Mouse (Mus musculus) E14TG2a.4 (cell line): ENCODE measurements around the gene Kif14.
"Not testable (repeated sequence)": the region's sequence is repeated elsewhere in the genome, so short reads cannot be mapped to it uniquely, and the experiment has no call there.

ENCODE experiments used
- H3K27me3 ChIP-seq: 2 replicates; pipeline ENCODE4 v1.6.1; 2014; ENCODE audit warnings: low read length, control low read depth; ENCODE audit not compliant: insufficient read depth
- H3K36me3 ChIP-seq: 2 replicates; pipeline ENCODE4 v1.6.1; 2014; ENCODE audit warnings: low read length, control low read depth; ENCODE audit not compliant: insufficient read depth
- H3K4me1 ChIP-seq: replicated peaks from 2 replicates; pipeline ENCODE4 v1.6.1; 2014; ENCODE audit warnings: low read depth, low read length, control low read depth
- H3K4me3 ChIP-seq: replicated peaks from 2 replicates; pipeline ENCODE4 v1.5.1; 2014; ENCODE audit warnings: mild to moderate bottlenecking, low read length
- H3K9me3 ChIP-seq: 2 replicates; pipeline ENCODE4 v1.6.1; 2014; ENCODE audit warnings: low read length, control low read depth
- CTCF ChIP-seq: conservative IDR thresholded peaks from 2 replicates; pipeline ENCODE4 v1.5.1; 2014; ENCODE audit warnings: low read length
- NANOG ChIP-seq: IDR thresholded peaks from 2 replicates; pipeline ENCODE4 v1.6.1; 2014; ENCODE audit warnings: borderline replicate concordance, low read length, mixed read lengths
- POU5F1 ChIP-seq: IDR thresholded peaks from 2 replicates; pipeline ENCODE4 v1.6.1; 2014; ENCODE audit warnings: low read length, borderline replicate concordance

Kif14 gene

GRCm38 (mm10) chr1:136458691-136459245, 7.4 kb upstream of the Kif14 start:
- no peaks in the 10 kb centered on the region for H3K9me3 ChIP-seq
- TF ChIP-seq POU5F1: no peak
- TF ChIP-seq NANOG: no peak
- peak; percentile 66 for TF ChIP-seq CTCF

DNA sequence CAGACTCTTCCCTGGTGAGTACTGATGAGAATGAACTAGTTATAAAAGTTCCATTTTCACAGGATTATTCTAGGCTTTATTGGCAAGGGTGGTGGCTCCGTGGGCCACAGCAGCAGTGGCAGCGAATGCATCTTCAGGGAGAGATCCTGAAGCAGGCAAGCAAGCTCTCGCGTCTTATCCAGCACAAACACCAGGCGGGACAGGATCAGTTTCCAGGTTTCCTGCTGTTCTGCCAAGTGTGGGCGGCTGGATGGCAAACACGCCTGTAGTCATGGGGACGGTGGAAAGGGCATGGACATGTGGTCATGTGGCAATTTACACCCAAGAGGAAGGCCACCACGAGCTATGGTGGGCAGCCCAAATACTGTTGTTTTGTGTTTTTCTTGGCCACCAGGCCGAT, 3.7 kb upstream of the Kif14 start:
- no peaks in the 10 kb centered on the region for H3K9me3 ChIP-seq
- peaks cover 2% of the 10 kb centered on the region; the same call in 1 of the 2 replicates for H3K36me3 ChIP-seq
- TF ChIP-seq CTCF (no peak), POU5F1 (no peak), NANOG (no peak)

More at GRCm38 (mm10) chr1:136458691-136459245, 7.4 kb upstream of the Kif14 start:
- Histone ChIP-seq H3K4me3 (no peak overlapping the region), H3K4me1 (peaks cover 29% of the 10 kb centered on the region), H3K36me3 (no peaks in the 10 kb centered on the region), H3K27me3 (peaks cover 7% of the 10 kb centered on the region)

DNA sequence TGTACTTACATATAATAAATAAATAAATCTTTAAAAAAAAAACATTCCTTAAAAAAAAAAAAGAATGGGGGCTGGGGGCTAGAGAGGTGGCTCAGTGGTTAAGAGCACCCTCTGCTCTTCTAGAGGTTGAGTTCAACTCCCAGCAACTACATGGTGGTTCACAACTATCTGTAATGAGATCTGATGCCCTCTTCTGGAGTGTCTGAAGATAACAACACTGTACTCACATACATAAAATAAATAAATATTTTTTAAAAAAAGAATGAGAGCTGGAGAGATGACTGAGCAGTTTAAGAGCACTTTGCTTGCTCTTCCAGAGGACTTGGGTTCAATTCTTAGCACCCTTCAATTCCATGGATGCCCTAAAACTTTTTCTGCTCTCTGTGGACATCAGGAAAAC, 975 bp upstream of the Kif14 start:
- peaks cover 24% of the 10 kb centered on the region for H3K36me3 ChIP-seq
- no peaks in the 10 kb centered on the region for H3K9me3 ChIP-seq
- no peak overlapping the region for H3K4me3 ChIP-seq
- peaks cover 47% of the 10 kb centered on the region for H3K4me1 ChIP-seq
- no peaks in the 10 kb centered on the region; the same call in 1 of the 2 replicates for H3K27me3 ChIP-seq
- TF ChIP-seq CTCF (no peak), POU5F1 (no peak), NANOG (no peak)

More for the DNA sequence above, 3.7 kb upstream of the Kif14 start:
- peaks cover 29% of the 10 kb centered on the region for H3K4me1 ChIP-seq
- H3K4me3 ChIP-seq: peak overlapping the region; percentile 26; the same call in 1 of the 2 replicates
- H3K27me3 ChIP-seq: no peaks in the 10 kb centered on the region; the same call in 1 of the 2 replicates

GRCm38 (mm10) chr1:136469408-136469807, 3.3 kb downstream of the Kif14 start:
- Histone ChIP-seq H3K36me3 (peaks cover 60% of the 10 kb centered on the region), H3K4me3 (no peak overlapping the region), H3K27me3 (no peaks in the 10 kb centered on the region), H3K9me3 (no peaks in the 10 kb centered on the region), H3K4me1 (peaks cover 69% of the 10 kb centered on the region)
- TF ChIP-seq POU5F1 (no peak), NANOG (no peak), CTCF (no peak)

DNA sequence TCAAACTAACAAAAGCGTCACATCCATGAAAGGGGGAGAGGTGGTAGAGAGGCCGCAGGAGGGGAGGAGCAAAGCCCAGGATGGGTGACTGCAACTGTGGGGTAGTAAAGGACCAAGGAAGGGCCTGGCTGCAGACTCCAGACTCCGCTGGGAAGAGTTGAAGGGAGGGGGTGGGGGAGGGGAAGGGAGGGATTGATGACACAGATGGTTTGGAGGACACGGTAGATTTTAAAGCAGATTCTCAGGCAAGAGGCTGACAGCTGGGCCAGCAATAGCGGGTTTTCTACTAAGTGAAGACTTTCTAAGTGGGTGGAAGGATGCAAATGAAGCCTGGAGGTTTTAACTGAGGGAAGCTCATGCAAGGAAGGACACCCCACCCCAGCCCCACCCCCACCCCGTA, 4.3 kb downstream of the Kif14 start:
- Histone ChIP-seq H3K27me3 (no peaks in the 10 kb centered on the region), H3K4me3 (no peak overlapping the region; the same call in 1 of the 2 replicates)
- TF ChIP-seq NANOG (no peak), CTCF (no peak), POU5F1 (no peak)

GRCm38 (mm10) chr1:136491681-136492080, 25.5 kb downstream of the Kif14 start:
- peaks cover 12% of the 10 kb centered on the region for H3K4me1 ChIP-seq
- no peaks in the 10 kb centered on the region for H3K9me3 ChIP-seq
- H3K36me3 ChIP-seq: peaks cover 92% of the 10 kb centered on the region
- H3K4me3 ChIP-seq: no peak overlapping the region
- no peak for TF ChIP-seq POU5F1
- TF ChIP-seq NANOG: no peak
- no peak for TF ChIP-seq CTCF
- no peaks in the 10 kb centered on the region for H3K27me3 ChIP-seq

More for the DNA sequence above, 4.3 kb downstream of the Kif14 start:
- H3K36me3 ChIP-seq: peaks cover 70% of the 10 kb centered on the region
- H3K4me1 ChIP-seq: peaks cover 69% of the 10 kb centered on the region
- H3K9me3 ChIP-seq: no peaks in the 10 kb centered on the region

DNA sequence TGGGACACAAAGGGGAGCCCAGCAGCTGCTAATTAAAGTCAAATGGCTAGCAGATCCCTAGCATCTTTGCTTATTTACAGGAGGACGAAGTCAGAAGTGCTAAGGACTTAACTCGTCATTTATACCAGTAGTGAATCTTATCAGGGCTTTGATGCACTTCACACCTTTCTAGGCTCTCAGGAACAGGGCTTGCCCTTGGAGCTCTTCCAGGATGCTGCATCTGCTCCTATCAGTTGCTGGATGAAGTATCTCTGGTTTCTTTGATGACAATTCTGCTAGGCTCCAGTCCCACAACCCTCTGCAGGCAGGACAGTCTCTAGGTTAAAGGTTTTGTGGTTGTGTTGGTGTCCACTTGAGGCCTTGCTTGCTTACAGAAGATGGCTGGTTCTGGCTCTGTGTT, 26.1 kb downstream of the Kif14 start:
- peaks cover 14% of the 10 kb centered on the region for H3K4me1 ChIP-seq
- H3K4me3 ChIP-seq: no peak overlapping the region
- TF ChIP-seq NANOG (no peak), CTCF (no peak), POU5F1 (no peak)
- no peaks in the 10 kb centered on the region for H3K27me3 ChIP-seq
- no peaks in the 10 kb centered on the region for H3K9me3 ChIP-seq
- H3K36me3 ChIP-seq: peaks cover 92% of the 10 kb centered on the region

GRCm38 (mm10) chr1:136499317-136499716, 33.2 kb downstream of the Kif14 start:
- Histone ChIP-seq H3K27me3 (no peaks in the 10 kb centered on the region), H3K9me3 (no peaks in the 10 kb centered on the region), H3K4me1 (peaks cover 6% of the 10 kb centered on the region), H3K36me3 (peaks cover 66% of the 10 kb centered on the region), H3K4me3 (no peak overlapping the region)
- TF ChIP-seq CTCF: no peak
- no peak for TF ChIP-seq POU5F1
- no peak for TF ChIP-seq NANOG

DNA sequence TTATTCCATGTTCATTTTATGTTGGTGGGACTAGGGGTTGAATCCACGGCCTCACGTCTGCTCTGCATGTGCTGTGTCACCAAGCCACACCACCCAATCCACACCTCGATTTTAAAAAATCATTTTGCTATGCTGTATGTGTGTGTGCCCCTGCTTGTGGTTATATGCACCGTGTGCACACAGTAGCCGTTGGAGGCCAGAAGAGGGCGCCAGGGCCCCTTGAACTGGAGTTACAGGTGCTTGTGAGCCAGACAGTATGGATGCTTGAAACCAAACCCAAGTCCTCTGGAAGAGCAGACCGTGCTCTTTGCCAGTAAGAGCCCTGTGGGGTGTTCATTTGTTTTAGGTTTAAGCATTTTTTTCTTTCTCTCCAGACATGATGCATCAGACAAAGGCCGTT, 36.8 kb downstream of the Kif14 start:
- H3K4me1 ChIP-seq: no peaks in the 10 kb centered on the region
- no peaks in the 10 kb centered on the region for H3K9me3 ChIP-seq
- no peak overlapping the region for H3K4me3 ChIP-seq
- TF ChIP-seq CTCF: peak; percentile 87
- TF ChIP-seq POU5F1: no peak
- peaks cover 66% of the 10 kb centered on the region for H3K36me3 ChIP-seq
- no peaks in the 10 kb centered on the region for H3K27me3 ChIP-seq

GRCm38 (mm10) chr1:136506255-136506654, 40.1 kb downstream of the Kif14 start:
- not testable (repeated sequence) for H3K27me3 ChIP-seq, H3K4me3 ChIP-seq
- peaks cover 78% of the 10 kb centered on the region for H3K36me3 ChIP-seq

More at GRCm38 (mm10) chr1:136506255-136506654, 40.1 kb downstream of the Kif14 start:
- not testable (repeated sequence) for H3K9me3 ChIP-seq, H3K4me1 ChIP-seq
